In the genomic region with DNA sequence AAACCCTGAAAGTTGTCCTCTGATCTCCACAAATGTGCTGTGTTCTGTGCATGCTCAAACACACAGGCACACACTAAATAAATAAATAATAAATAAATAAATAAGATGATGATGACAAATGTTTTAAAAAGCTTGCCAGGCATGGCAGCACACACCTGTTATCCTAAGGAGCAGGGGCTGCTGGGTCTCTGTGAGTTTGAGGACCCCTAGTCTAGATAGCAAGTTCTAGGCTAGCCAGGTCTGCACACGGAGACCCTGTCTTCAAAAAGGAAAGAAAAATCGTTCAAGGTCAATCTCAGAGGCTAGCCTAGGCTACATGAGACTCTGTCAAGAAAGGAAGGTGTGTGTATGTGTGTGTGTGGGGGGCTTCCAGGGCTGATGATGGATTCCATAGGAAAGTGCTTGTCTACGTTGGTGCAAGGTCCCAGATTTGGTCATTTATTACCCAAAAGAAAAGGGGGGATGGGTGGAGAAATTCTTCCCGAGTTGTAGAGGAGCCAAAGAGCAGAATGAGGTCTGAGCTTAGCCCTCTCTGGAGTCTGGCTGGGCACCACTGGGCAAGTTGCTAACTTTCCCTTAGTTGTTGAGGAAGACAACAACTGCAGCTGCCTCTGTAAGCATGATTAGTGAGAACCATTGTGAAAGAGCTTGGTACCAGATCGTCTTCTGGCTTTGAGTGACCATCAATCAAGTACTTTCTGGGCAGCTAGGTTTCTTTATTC, we compare ENCODE assay signal across 9 mouse cellular contexts. TPM values are rescaled to one million over a fixed set of nuclear protein-coding genes. Genes with fewer than 3 reads are reported as not detected.
DNase-seq lines count a peak whose midpoint lies in the region; ATAC-seq and TF ChIP-seq lines count a peak whose summit lies in the region.
"Had no signal": no experiment of that assay in that cellular context is flagged by ENCODE, and none has a peak within 500 bp of the region (broad histone marks: within the 10 kb centered on the region; RNA-seq: fewer than 3 reads in every experiment).

No protein-coding gene starts in this region.

- no peaks in the 10 kb centered on the region for H3K9me3 ChIP-seq in hindbrain, embryonic 13.5 days
- no peaks in the 10 kb centered on the region for H3K9me3 ChIP-seq in hindbrain, embryonic 10.5 days
- no peaks in the 10 kb centered on the region for H3K9me3 ChIP-seq in E14TG2a.4 (ENCODE audit: low read length)
- no peaks in the 10 kb centered on the region for H3K9me3 ChIP-seq in limb, embryonic 14.5 days (ENCODE audit: control insufficient read depth, low read length)

- no peak for TF ChIP-seq CTCF in E14TG2a.4 (conservative IDR thresholded peaks at IDR 0.05; ENCODE audit: low read length)

- 64% methylated on average over 5 of the region's 5 CpGs for WGBS in hindbrain, embryonic 13.5 days
- 78% methylated on average over 5 of the region's 5 CpGs for WGBS in hindbrain, embryonic 10.5 days
- 57% methylated on average over 5 of the region's 5 CpGs for WGBS in limb, embryonic 14.5 days

- peaks cover 23% of the 10 kb centered on the region; the same call in 1 of the 2 replicates for H3K27me3 ChIP-seq in hindbrain, embryonic 13.5 days
- H3K27me3 ChIP-seq in hindbrain, embryonic 10.5 days (ENCODE audit: insufficient read depth, poor library complexity, severe bottlenecking) = peaks cover 43% of the 10 kb centered on the region
- H3K27me3 ChIP-seq in E14TG2a.4 (ENCODE audit: insufficient read depth, low read length) = no peaks in the 10 kb centered on the region
- no peaks in the 10 kb centered on the region for H3K27me3 ChIP-seq in limb, embryonic 14.5 days (ENCODE audit: control insufficient read depth, insufficient read depth, low read length)

- no peak for TF ChIP-seq POLR2A in limb, embryonic 14.5 days (IDR thresholded peaks at IDR 0.05; ENCODE audit: borderline replicate concordance, extremely low read depth, insufficient read depth, insufficient read length)

- peak overlapping the region; percentile 61 for H3K4me2 ChIP-seq in hindbrain, embryonic 13.5 days
- peak overlapping the region; percentile 80; the same call in 1 of the 2 replicates for H3K4me2 ChIP-seq in limb, embryonic 14.5 days (replicated peaks; ENCODE audit: low read depth, low read length, severe bottlenecking)

- peak overlapping the region; percentile 78; the same call in 1 of the 2 replicates for H3K4me3 ChIP-seq in hindbrain, embryonic 13.5 days
- H3K4me3 ChIP-seq in hindbrain, embryonic 10.5 days = no peak overlapping the region
- H3K4me3 ChIP-seq in E14TG2a.4 (replicated peaks; ENCODE audit: low read length) = peak overlapping the region; percentile 91
- H3K4me3 ChIP-seq in brown adipose tissue, adult 24 weeks (ENCODE audit: insufficient read depth, low read depth, low read length) = peak overlapping the region; percentile 86
- no peak overlapping the region for H3K4me3 ChIP-seq in limb, embryonic 14.5 days (replicated peaks; ENCODE audit: low read length)

- no peak overlapping the region for H3K27ac ChIP-seq in hindbrain, embryonic 13.5 days
- H3K27ac ChIP-seq in hindbrain, embryonic 10.5 days = no peak overlapping the region
- peak overlapping the region; percentile 84 for H3K27ac ChIP-seq in brown adipose tissue, adult 24 weeks (replicated peaks; ENCODE audit: low read depth, low read length)
- H3K27ac ChIP-seq in limb, embryonic 14.5 days (replicated peaks; ENCODE audit: low read depth, low read length) = no peak overlapping the region

- no peaks in the 10 kb centered on the region; the same call in 1 of the 2 replicates for H3K36me3 ChIP-seq in hindbrain, embryonic 13.5 days
- H3K36me3 ChIP-seq in hindbrain, embryonic 10.5 days = no peaks in the 10 kb centered on the region
- H3K36me3 ChIP-seq in E14TG2a.4 (ENCODE audit: insufficient read depth, low read length) = peaks cover 32% of the 10 kb centered on the region
- peaks cover 3% of the 10 kb centered on the region; the same call in 1 of the 2 replicates for H3K36me3 ChIP-seq in limb, embryonic 14.5 days (ENCODE audit: control insufficient read depth, insufficient read depth, low read length)

- H3K9ac ChIP-seq in hindbrain, embryonic 13.5 days = 0 out of 2 replicates have a peak overlapping the region, but pooled peaks have one; percentile 85
- H3K9ac ChIP-seq in limb, embryonic 14.5 days (ENCODE audit: low read depth, low read length, severe bottlenecking) = peak overlapping the region; percentile 72; the same call in 1 of the 2 replicates

- peaks cover 66% of the 10 kb centered on the region for H3K4me1 ChIP-seq in hindbrain, embryonic 13.5 days (replicated peaks)
- peaks cover 74% of the 10 kb centered on the region for H3K4me1 ChIP-seq in hindbrain, embryonic 10.5 days (replicated peaks)
- peaks cover 91% of the 10 kb centered on the region for H3K4me1 ChIP-seq in E14TG2a.4 (replicated peaks; ENCODE audit: low read depth, low read length)
- H3K4me1 ChIP-seq in brown adipose tissue, adult 24 weeks (ENCODE audit: control insufficient read depth, insufficient read depth, insufficient read length, low read length) = peaks cover 28% of the 10 kb centered on the region
- peaks cover 24% of the 10 kb centered on the region for H3K4me1 ChIP-seq in limb, embryonic 14.5 days (ENCODE audit: control insufficient read depth, insufficient read depth, low read length)

- no peak for DNase-seq in hindbrain, embryonic 10.5 days (ENCODE audit: low spot score)
- no peak for DNase-seq in limb, embryonic 14.5 days (ENCODE audit: low spot score)
- no peak for DNase-seq in adrenal gland, adult 8-10 months
- no peak for DNase-seq in thymus, postnatal 14 days
- no peak for DNase-seq in thymus, postnatal 4 days

- no peak for ATAC-seq in hindbrain, embryonic 13.5 days (ENCODE audit: low FRiP score)
- no peak for ATAC-seq in limb, embryonic 14.5 days (ENCODE audit: low FRiP score, low read depth)

RNA-seq across cellular contexts. Expression of a gene that starts 3.0 kb away (rescaled TPM):
- polyA plus RNA-seq in hindbrain, embryonic 13.5 days (2015; fragmentation: Nextera tagmentation; extraction: Ambion mirVana) = 65.5 and 73.9 TPM in 2 replicates
- polyA plus RNA-seq in hindbrain, embryonic 10.5 days (2016; fragmentation: Nextera tagmentation; extraction: Ambion mirVana) = 45.0 and 53.6 TPM in 2 replicates
- 24.9 and 31.0 TPM in 2 replicates for polyA plus RNA-seq in brown adipose tissue, adult 24 weeks (2012; ENCODE audit: insufficient read depth, insufficient read length, missing spikeins)
- polyA plus RNA-seq in limb, embryonic 14.5 days (2012; rRNA removed) = 111 and 123 TPM in 2 replicates
- polyA plus RNA-seq in limb, embryonic 14.5 days (2014; fragmentation: Nextera tagmentation; extraction: Ambion mirVana) = 145 and 159 TPM in 2 replicates
- 100 to 1,000 TPM in 1 of 4 experiments, 10 to 100 TPM in 3; 57.5 to 101 (median 82.0) TPM for total RNA-seq in adrenal gland, adult 8-10 months (2022)

RNA-seq across cellular contexts. Expression of a gene that starts 20.1 kb away (rescaled TPM):
- 17.6 and 20.2 TPM in 2 replicates for polyA plus RNA-seq in hindbrain, embryonic 13.5 days (2015; fragmentation: Nextera tagmentation; extraction: Ambion mirVana)
- polyA plus RNA-seq in hindbrain, embryonic 10.5 days (2016; fragmentation: Nextera tagmentation; extraction: Ambion mirVana) = 27.0 and 27.8 TPM in 2 replicates
- polyA plus RNA-seq in brown adipose tissue, adult 24 weeks (2012; ENCODE audit: insufficient read depth, insufficient read length, missing spikeins) = 5.7 and 9.8 TPM in 2 replicates
- 120 and 160 TPM in 2 replicates for polyA plus RNA-seq in limb, embryonic 14.5 days (2012; rRNA removed)
- polyA plus RNA-seq in limb, embryonic 14.5 days (2014; fragmentation: Nextera tagmentation; extraction: Ambion mirVana) = 92.1 and 95.2 TPM in 2 replicates
- total RNA-seq in adrenal gland, adult 8-10 months (2022) = 10 to 100 TPM; 28.4 to 63.1 (median 42.6) TPM

RNA-seq across cellular contexts. Expression of a gene that starts 21.0 kb away (rescaled TPM):
- polyA plus RNA-seq in hindbrain, embryonic 13.5 days (2015; fragmentation: Nextera tagmentation; extraction: Ambion mirVana) = 27.2 and 32.3 TPM in 2 replicates
- 51.0 and 52.0 TPM in 2 replicates for polyA plus RNA-seq in hindbrain, embryonic 10.5 days (2016; fragmentation: Nextera tagmentation; extraction: Ambion mirVana)
- polyA plus RNA-seq in brown adipose tissue, adult 24 weeks (2012; ENCODE audit: insufficient read depth, insufficient read length, missing spikeins) = 1.7 and 3.3 TPM in 2 replicates
- polyA plus RNA-seq in limb, embryonic 14.5 days (2012; rRNA removed) = 251 and 316 TPM in 2 replicates
- polyA plus RNA-seq in limb, embryonic 14.5 days (2014; fragmentation: Nextera tagmentation; extraction: Ambion mirVana) = 179 and 187 TPM in 2 replicates
- 10 to 100 TPM; 15.4 to 57.8 (median 31.3) TPM for total RNA-seq in adrenal gland, adult 8-10 months (2022)
- total RNA-seq: common myeloid progenitor, adult 5-6 weeks had no signal

RNA-seq across cellular contexts. Expression of a gene that starts 38.6 kb away (rescaled TPM):
- 94.1 and 94.4 TPM in 2 replicates for polyA plus RNA-seq in hindbrain, embryonic 13.5 days (2015; fragmentation: Nextera tagmentation; extraction: Ambion mirVana)
- 33.2 and 37.7 TPM in 2 replicates for polyA plus RNA-seq in hindbrain, embryonic 10.5 days (2016; fragmentation: Nextera tagmentation; extraction: Ambion mirVana)
- polyA plus RNA-seq in brown adipose tissue, adult 24 weeks (2012; ENCODE audit: insufficient read depth, insufficient read length, missing spikeins) = not detected in 2 replicates
- 3.8 and 4.4 TPM in 2 replicates for polyA plus RNA-seq in limb, embryonic 14.5 days (2012; rRNA removed)
- 1.4 and 1.6 TPM in 2 replicates for polyA plus RNA-seq in limb, embryonic 14.5 days (2014; fragmentation: Nextera tagmentation; extraction: Ambion mirVana)
- total RNA-seq in adrenal gland, adult 8-10 months (2022) = 100 to 1,000 TPM in 2 of 4 experiments, 10 to 100 TPM in 2; 50.2 to 117 (median 83.7) TPM
- total RNA-seq: common myeloid progenitor, adult 5-6 weeks had no signal

RNA-seq across cellular contexts. Expression of a gene that starts 47.1 kb away (rescaled TPM):
- polyA plus RNA-seq in hindbrain, embryonic 13.5 days (2015; fragmentation: Nextera tagmentation; extraction: Ambion mirVana) = 103 and 106 TPM in 2 replicates
- 115 and 121 TPM in 2 replicates for polyA plus RNA-seq in hindbrain, embryonic 10.5 days (2016; fragmentation: Nextera tagmentation; extraction: Ambion mirVana)
- polyA plus RNA-seq in brown adipose tissue, adult 24 weeks (2012; ENCODE audit: insufficient read depth, insufficient read length, missing spikeins) = 14.7 and 16.3 TPM in 2 replicates
- 131 and 140 TPM in 2 replicates for polyA plus RNA-seq in limb, embryonic 14.5 days (2012; rRNA removed)
- 138 and 147 TPM in 2 replicates for polyA plus RNA-seq in limb, embryonic 14.5 days (2014; fragmentation: Nextera tagmentation; extraction: Ambion mirVana)
- 10 to 100 TPM; 49.7 to 76.8 (median 68.5) TPM for total RNA-seq in adrenal gland, adult 8-10 months (2022)

Comparison
In these comparisons a context has a peak if more than half of its experiments do, and no peak if none do; other contexts are left out.
1. H3K4me3 ChIP-seq: peak in hindbrain, embryonic 13.5 days (single experiment), E14TG2a.4 (single experiment) and brown adipose tissue, adult 24 weeks (single experiment); none in hindbrain, embryonic 10.5 days (single experiment) and limb, embryonic 14.5 days (single experiment).